Mouse (Mus musculus): ENCODE measurements around the gene Sat2.
"Not testable (repeated sequence)": the region's sequence is repeated elsewhere in the genome, so short reads cannot be mapped to it uniquely, and the experiment has no call there.

Sat2 gene

GRCm38 (mm10) chr11:69601768-69602167, 20.1 kb upstream of the Sat2 start:
- DNase-seq (ENCODE audit: low read depth) = no peak

- no peak for DNase-seq (ENCODE audit: low read depth)
Measured at GRCm38 (mm10) chr11:69603516-69603915, 18.3 kb upstream of the Sat2 start.

- no peak for DNase-seq (ENCODE audit: low read depth)
Measured at GRCm38 (mm10) chr11:69604347-69604746, 17.5 kb upstream of the Sat2 start.

GRCm38 (mm10) chr11:69604795-69605664, 16.8 kb upstream of the Sat2 start:
- DNase-seq (ENCODE audit: low read depth) = peak; percentile 38

DNA sequence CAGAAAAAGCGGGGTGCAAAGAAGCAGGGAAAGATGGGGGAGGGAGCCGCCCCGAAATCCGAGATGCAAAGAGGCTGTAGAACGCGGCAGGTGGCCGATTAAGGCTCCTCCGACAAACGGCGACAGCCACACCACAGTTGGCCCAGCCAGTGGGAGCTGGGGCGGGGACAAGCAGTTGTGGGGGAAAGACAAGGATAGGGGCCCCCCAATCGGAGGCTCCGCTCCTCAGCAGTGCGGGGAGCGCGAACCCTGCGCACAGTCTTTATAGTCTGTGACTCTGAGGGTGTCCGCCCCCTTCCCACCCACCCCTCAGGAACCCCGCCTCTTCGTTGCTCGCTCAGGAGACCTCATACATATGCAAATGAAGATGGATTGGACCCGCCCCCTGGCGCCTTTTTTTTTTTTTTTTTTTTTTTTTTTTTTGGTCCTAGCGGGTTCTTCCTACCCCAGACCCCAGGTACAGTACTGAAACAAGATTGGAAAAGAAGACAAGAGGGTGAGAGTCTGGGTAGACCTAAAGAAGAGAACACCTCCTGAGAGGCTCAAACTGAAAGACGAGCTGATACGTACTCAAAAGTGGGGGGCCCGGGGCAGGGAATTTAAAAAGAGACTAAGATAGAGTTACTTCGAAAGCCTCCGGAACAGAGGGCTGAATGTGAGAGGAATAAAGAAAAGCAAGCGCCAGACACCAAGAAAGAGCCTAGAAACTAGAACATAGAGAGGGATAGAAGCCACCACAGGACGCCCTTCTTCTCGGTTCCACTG, 15.9 kb upstream of the Sat2 start, which contains the start of gene Atp1b2:
TSS of gene Atp1b2 (minus strand) at position 217 of the 765 bp plus-strand sequence.
- peak; percentile 78 for DNase-seq (ENCODE audit: low read depth)

DNA sequence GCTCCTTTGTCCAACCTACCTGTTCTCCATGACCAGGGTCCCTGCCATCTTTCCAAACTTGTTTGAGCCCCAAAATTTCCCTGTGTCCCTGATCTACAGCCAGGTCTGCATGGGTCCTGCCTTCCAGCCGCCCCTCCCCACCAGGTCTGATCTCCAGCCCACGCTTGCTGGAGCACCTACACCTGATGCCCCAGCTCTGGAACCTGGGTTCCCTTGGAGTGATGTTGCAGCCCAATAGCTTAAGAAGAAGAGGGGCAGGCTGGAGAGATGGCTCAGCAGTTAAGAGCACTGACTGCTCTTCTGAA, 15.4 kb upstream of the Sat2 start:
- DNase-seq (ENCODE audit: low read depth) = peak; percentile 23

GRCm38 (mm10) chr11:69606832-69607231, 15.0 kb upstream of the Sat2 start:
- no peak for DNase-seq (ENCODE audit: low read depth)

- no peak for DNase-seq (ENCODE audit: low read depth)
Measured at GRCm38 (mm10) chr11:69608525-69608924, 13.3 kb upstream of the Sat2 start.

GRCm38 (mm10) chr11:69609416-69609815, 12.4 kb upstream of the Sat2 start:
- no peak for DNase-seq (ENCODE audit: low read depth)

GRCm38 (mm10) chr11:69610899-69611298, 10.9 kb upstream of the Sat2 start:
- no peak for DNase-seq (ENCODE audit: low read depth)

- DNase-seq (ENCODE audit: low read depth) = peak; percentile 51
Measured at GRCm38 (mm10) chr11:69613553-69614256, 8.1 kb upstream of the Sat2 start.

GRCm38 (mm10) chr11:69614257-69614588, 7.6 kb upstream of the Sat2 start:
- not testable (repeated sequence) for DNase-seq (ENCODE audit: low read depth)

- DNase-seq (ENCODE audit: low read depth) = no peak
Measured at GRCm38 (mm10) chr11:69616781-69617180, 5.0 kb upstream of the Sat2 start.

- no peak for DNase-seq (ENCODE audit: low read depth)
Measured at GRCm38 (mm10) chr11:69617805-69618204, 4.0 kb upstream of the Sat2 start, which contains the start of gene Shbg. Shbg (minus strand) TSS chr11:69617905.

DNA sequence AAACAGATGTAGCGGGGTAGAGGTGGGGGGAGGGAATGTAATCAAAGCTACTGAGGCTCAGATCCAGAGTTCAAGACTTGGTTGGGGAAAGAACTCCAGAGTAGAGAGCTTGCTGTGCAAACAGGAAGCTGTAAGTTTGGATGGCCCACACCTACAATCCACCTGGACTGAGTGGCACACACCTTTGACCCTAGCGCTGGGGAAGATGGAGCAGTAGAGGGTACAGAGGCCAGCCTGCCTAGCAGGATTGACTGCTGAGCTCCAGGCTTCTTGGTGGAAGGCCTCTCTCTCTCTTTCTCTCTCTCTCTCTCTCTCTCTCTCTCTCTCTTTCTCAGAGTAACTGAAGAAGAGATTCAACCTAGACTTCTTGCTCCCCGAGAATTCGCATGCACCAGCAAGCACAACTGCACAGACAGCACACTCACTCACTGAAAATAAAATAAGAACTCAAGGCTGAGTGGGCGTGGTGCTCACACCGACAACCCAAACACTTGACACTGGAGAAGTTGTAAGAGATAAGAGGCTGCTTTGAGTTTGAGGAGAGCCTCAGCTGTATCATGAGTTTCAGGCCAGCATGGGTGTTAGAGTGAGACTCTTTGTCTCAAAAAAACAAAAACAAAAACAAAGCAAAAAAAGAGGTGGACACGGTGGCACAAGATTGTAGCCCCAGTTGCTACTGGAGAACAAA, 1.3 kb upstream of the Sat2 start:
- no peak for DNase-seq (ENCODE audit: low read depth)

- DNase-seq (ENCODE audit: low read depth) = no peak
Measured at GRCm38 (mm10) chr11:69622406-69622805, 582 bp downstream of the Sat2 start.

DNA sequence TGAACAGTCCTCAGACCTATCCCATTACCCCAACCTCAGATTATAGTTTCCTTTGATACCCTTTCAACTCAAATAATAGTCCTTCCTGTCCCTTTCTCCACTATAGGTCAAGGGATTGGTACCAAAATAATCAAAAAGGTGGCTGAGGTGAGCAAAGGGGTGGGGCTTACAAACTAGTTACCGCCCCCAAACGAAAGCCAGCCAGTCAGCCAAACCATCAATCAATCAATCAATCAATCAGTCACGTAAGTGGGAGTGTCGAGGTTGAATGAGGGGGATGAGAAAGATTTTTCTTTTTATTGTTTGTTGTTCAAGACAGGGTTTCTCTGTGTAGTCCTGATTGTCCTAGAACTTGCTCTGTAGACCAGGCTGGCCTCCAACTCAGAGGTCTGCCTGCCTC, 1.2 kb downstream of the Sat2 start:
- DNase-seq (ENCODE audit: low read depth) = no peak

DNA sequence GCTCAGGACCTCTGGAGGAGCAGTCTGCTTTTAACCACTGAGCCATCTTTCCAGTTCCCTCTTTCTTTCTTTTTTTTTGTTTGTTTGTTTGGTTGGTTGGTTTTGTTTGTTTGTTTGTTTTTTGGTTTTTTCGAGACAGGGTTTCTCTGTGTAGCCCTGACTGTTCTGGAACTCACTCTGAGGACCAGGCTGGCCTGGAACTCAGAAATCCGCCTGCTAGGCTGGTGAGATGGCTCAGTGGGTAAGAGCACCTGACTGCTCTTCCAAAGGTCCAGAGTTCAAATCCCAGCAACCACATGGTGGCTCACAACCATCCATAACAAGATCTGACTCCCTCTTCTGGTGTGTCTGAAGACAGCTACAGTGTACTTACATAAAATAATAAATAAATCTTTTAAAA, 2.5 kb downstream of the Sat2 start:
- DNase-seq (ENCODE audit: low read depth) = not testable (repeated sequence)

- peak; percentile 89 for DNase-seq (ENCODE audit: low read depth)
Measured at GRCm38 (mm10) chr11:69628286-69628685, 6.5 kb downstream of the Sat2 start.

DNA sequence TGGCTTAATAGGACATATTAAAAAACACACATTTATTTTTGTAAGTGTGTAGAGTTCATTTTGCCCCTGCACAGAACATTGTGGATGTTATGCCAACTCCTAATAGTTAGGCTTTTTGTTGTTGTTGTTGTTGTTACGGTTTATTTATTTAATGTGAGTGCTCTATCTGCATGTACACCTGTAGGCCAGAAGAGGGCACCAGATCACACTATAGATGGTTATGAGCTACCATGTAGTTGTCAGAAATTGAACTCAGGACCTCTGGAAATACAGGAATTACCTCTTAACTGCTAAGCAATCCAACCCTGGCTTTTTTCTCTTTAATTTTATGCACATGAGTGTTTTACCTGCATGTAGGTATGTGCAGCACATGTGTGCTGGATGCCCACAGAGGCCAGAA, 8.0 kb downstream of the Sat2 start:
- peak; percentile 78 for DNase-seq (ENCODE audit: low read depth)

GRCm38 (mm10) chr11:69632284-69633089, 10.7 kb downstream of the Sat2 start, which contains the start of gene Fxr2:
Fxr2 (plus strand) TSS chr11:69632990.
- DNase-seq (ENCODE audit: low read depth) = peak; percentile 100
